Mouse (Mus musculus) heart, postnatal 0 days (tissue): ENCODE results near the gene Raf1. TPM values are rescaled to one million over a fixed set of nuclear protein-coding genes. Genes with fewer than 3 reads are reported as not detected.
A peak's percentile ranks its signal among the peaks of the same experiment; 100 is the strongest.

Experiments
- ATAC-seq: fragments of 200-750 bp; cut with Nextera tagmentation; 2 replicates; pipeline ENCODE4 v1.8.0; 2017; ENCODE audit warnings: low read depth, moderate number of reproducible peaks, moderate library complexity; ENCODE audit not compliant: insufficient read depth
- DNase-seq: peaks from one replicate; pipeline ENCODE4 v3.0.0-alpha.2; 2016; ENCODE audit warnings: low spot score
- H3K27ac ChIP-seq: fragments of 300-500 bp; sonication (generic); 2 replicates; pipeline ENCODE4 v1.5.1; 2014; ENCODE audit warnings: low read depth, mild to moderate bottlenecking
- H3K27me3 ChIP-seq: fragments of 300-500 bp; sonication (generic); 2 replicates; pipeline ENCODE4 v1.6.1; 2014; ENCODE audit warnings: low read length, mixed read lengths; ENCODE audit not compliant: control insufficient read depth, insufficient read depth
- H3K36me3 ChIP-seq: fragments of 300-500 bp; sonication (generic); replicated peaks from 2 replicates; pipeline ENCODE4 v1.6.1; 2014; ENCODE audit warnings: low read length, mixed read lengths; ENCODE audit not compliant: control insufficient read depth, insufficient read depth
- H3K4me1 ChIP-seq: fragments of 300-500 bp; sonication (generic); 2 replicates; pipeline ENCODE4 v1.6.1; 2014; ENCODE audit warnings: antibody characterized with exemption; ENCODE audit not compliant: control insufficient read depth, insufficient read depth
- H3K4me2 ChIP-seq: fragments of 300-500 bp; sonication (generic); 2 replicates; pipeline ENCODE4 v1.6.1; 2014; ENCODE audit warnings: low read depth, mild to moderate bottlenecking, low read length, moderate library complexity
- H3K4me3 ChIP-seq: fragments of 300-500 bp; sonication (generic); 2 replicates; pipeline ENCODE4 v1.5.1; 2014; ENCODE audit warnings: low read depth, low read length
- H3K9ac ChIP-seq: fragments of 300-500 bp; sonication (generic); replicated peaks from 2 replicates; pipeline ENCODE4 v1.6.1; 2014; ENCODE audit warnings: low read depth, low read length, mixed read lengths
- H3K9me3 ChIP-seq: fragments of 300-500 bp; sonication (generic); replicated peaks from 2 replicates; pipeline ENCODE4 v1.6.1; 2016; ENCODE audit warnings: low read length; ENCODE audit not compliant: control insufficient read depth
- CTCF ChIP-seq: IDR thresholded peaks from 2 replicates; pipeline ENCODE4 v1.5.1; 2016; ENCODE audit warnings: antibody characterized with exemption, control low read depth, low read depth
- EP300 ChIP-seq: IDR thresholded peaks from 2 replicates; pipeline ENCODE4 v1.6.1; 2016; ENCODE audit warnings: antibody characterized with exemption, low read depth
- WGBS: fragments of 180-500 bp; shearing (Covaris S2); extraction: QIAGEN DNeasy Blood & Tissue Kit; methylation state at CpG from one replicate; pipeline ENCODE4 v1.1.7; 2014; 5-methylcytosine and 5-hydroxymethylcytosine counted together
- polyA plus RNA-seq: library from polyadenylated mRNA; unstranded; fragments of >200 nt; fragmentation: Nextera tagmentation; extraction: Ambion mirVana; gene quantifications from 2 replicates; pipeline ENCODE4 v1.2.1, GENCODE M21; 2015
- total RNA-seq: library from RNA; depleted of rRNA; stranded (reverse); fragments of >200 nt; gene quantifications from 2 replicates; pipeline ENCODE4 v1.2.3, GENCODE M21; 2014; ENCODE audit warnings: low replicate concordance

Gene Raf1
- total and polyA plus RNA-seq, 2 experiments from 2014 or later = 72.3 to 182 TPM

DNA sequence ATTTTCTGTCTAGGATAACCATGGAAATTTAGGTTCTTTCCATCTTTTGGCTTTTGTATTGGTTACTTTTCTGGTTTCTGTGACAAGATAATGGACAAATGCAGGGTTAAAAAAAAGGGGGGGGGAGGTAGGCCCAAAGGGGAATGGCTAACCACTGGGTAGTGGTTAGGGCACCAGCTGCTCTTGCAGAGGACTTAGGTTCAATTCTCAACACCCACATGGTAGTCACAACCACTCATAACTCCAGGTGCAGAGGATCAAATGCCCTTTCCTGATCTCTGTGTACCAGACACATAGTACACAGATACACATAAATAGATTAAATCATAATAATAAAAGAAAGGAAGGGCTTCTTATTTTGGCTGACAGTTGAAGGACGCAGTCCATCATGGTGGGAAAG is 1.6 kb upstream of the Raf1 start:
- ATAC-seq = no peak
- 100% methylated on average over 1 of the region's 1 CpGs for WGBS
- no peak overlapping the region for H3K4me3 ChIP-seq

DNA sequence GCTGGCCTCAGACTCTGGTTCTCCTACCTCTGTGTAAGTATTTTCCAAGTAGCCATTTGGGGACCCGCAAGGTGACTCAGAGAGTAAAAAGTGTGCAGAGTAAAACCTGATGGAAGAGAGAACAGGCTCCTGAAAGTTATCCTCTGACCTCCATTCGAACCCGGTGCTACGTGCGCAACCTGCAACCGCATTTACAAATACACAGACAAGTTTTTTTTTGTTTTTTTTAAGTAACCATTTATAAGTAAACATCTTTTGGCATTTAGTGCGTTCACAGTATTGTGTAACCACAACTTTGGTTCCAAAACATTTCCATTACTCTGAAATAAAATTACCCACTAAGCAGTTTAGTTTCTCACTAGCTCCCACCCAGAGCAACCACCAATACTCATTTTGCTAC is 1.0 kb upstream of the Raf1 start:
- Histone ChIP-seq H3K9me3 (no peaks in the 10 kb centered on the region), H3K27ac (no peak overlapping the region), H3K4me3 (peak overlapping the region; percentile 89; the same call in 1 of the 2 replicates)

More for the DNA sequence above, 1.6 kb upstream of the Raf1 start:
- no peak for TF ChIP-seq CTCF
- TF ChIP-seq EP300 = no peak
- Histone ChIP-seq H3K4me2 (no peak overlapping the region), H3K9me3 (no peaks in the 10 kb centered on the region), H3K36me3 (no peaks in the 10 kb centered on the region), H3K4me1 (peaks cover 24% of the 10 kb centered on the region; the same call in 1 of the 2 replicates), H3K27me3 (no peaks in the 10 kb centered on the region), H3K27ac (no peak overlapping the region), H3K9ac (no peak overlapping the region)
- DNase-seq = no peak

GRCm38 (mm10) chr6:115675508-115676336 is 713 bp downstream of the Raf1 start:
- peak overlapping the region; percentile 97 for H3K4me2 ChIP-seq
- no peaks in the 10 kb centered on the region for H3K36me3 ChIP-seq
- peaks cover 26% of the 10 kb centered on the region; the same call in 1 of the 2 replicates for H3K4me1 ChIP-seq
- TF ChIP-seq EP300 = no peak
- TF ChIP-seq CTCF = no peak
- peak overlapping the region; percentile 98 for H3K27ac ChIP-seq
- no peaks in the 10 kb centered on the region for H3K27me3 ChIP-seq
- no peaks in the 10 kb centered on the region for H3K9me3 ChIP-seq
- DNase-seq (peak; percentile 55), ATAC-seq (peak; percentile 52)
- WGBS = under 1% methylated on average over 49 of the region's 53 CpGs
- peak overlapping the region; percentile 89 for H3K4me3 ChIP-seq
- peak overlapping the region; percentile 98 for H3K9ac ChIP-seq

More for the DNA sequence above, 1.0 kb upstream of the Raf1 start:
- H3K4me2 ChIP-seq = peak overlapping the region; percentile 97; the same call in 1 of the 2 replicates
- WGBS = 96% methylated on average over 7 of the region's 7 CpGs
- H3K9ac ChIP-seq = no peak overlapping the region
- H3K4me1 ChIP-seq = peaks cover 30% of the 10 kb centered on the region; the same call in 1 of the 2 replicates
- no peak for TF ChIP-seq EP300
- TF ChIP-seq CTCF = no peak
- H3K27me3 ChIP-seq = no peaks in the 10 kb centered on the region
- ATAC-seq (no peak), DNase-seq (no peak)
- no peaks in the 10 kb centered on the region for H3K36me3 ChIP-seq

DNA sequence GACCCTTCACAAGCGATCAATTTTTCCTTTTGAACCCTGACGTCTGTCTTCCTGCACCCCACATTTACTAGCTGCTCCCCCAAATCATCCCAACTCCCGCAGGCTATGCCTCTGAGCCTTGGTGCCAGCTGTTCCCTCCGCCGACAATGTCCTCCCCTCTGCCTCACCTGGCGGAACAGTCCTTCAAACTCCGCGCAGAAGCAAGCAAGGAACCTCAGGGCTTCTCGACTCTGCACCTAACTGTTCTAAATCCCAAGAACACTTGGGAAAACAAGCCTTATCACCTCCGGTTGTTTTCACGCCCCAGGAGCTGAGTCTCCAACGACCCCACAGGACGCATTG is 1.3 kb downstream of the Raf1 start:
- Histone ChIP-seq H3K9me3 (no peaks in the 10 kb centered on the region), H3K4me2 (peak overlapping the region; percentile 97), H3K36me3 (no peaks in the 10 kb centered on the region), H3K27me3 (no peaks in the 10 kb centered on the region), H3K4me1 (peaks cover 26% of the 10 kb centered on the region; the same call in 1 of the 2 replicates), H3K9ac (peak overlapping the region; percentile 98), H3K27ac (peak overlapping the region; percentile 98), H3K4me3 (peak overlapping the region; percentile 89)
- peak; percentile 36 for DNase-seq
- ATAC-seq = no peak
- 0% methylated on average over 13 of the region's 13 CpGs for WGBS
- TF ChIP-seq EP300 (no peak), CTCF (no peak)

GRCm38 (mm10) chr6:115674316-115674715 is 2.1 kb downstream of the Raf1 start:
- H3K27me3 ChIP-seq = no peaks in the 10 kb centered on the region
- H3K36me3 ChIP-seq = no peaks in the 10 kb centered on the region
- H3K4me1 ChIP-seq = peaks cover 26% of the 10 kb centered on the region; the same call in 1 of the 2 replicates
- peak overlapping the region; percentile 89 for H3K4me3 ChIP-seq
- WGBS = 9% methylated on average over 2 of the region's 2 CpGs
- H3K9me3 ChIP-seq = no peaks in the 10 kb centered on the region
- peak overlapping the region; percentile 98 for H3K9ac ChIP-seq
- ATAC-seq = no peak
- H3K27ac ChIP-seq = peak overlapping the region; percentile 98
- peak overlapping the region; percentile 97 for H3K4me2 ChIP-seq
- DNase-seq = no peak
- no peak for TF ChIP-seq CTCF

DNA sequence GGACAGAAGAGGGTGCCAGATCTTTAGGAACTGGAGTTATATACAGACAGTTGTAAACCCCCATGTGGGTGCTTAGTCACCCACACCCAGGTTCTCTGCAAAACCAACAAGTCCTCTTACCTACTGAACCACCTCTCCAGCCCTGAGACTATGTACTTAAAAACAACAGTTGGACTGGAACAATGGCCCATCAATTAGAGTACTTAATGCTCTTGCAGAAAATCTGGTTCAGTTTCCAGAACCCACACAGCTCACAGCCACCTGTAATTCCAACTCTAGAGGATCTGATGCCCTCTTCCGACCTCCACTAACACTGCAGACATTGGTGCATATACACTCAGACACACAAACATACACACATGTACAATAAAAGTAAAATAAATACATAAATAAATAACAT is 3.7 kb downstream of the Raf1 start:
- H3K9me3 ChIP-seq = no peaks in the 10 kb centered on the region
- no peaks in the 10 kb centered on the region for H3K27me3 ChIP-seq
- no peak for TF ChIP-seq CTCF
- TF ChIP-seq EP300 = no peak
- H3K27ac ChIP-seq = no peak overlapping the region
- no peak for DNase-seq
- no peak overlapping the region for H3K4me2 ChIP-seq
- 93% methylated on average over 1 of the region's 1 CpGs for WGBS
- no peaks in the 10 kb centered on the region for H3K36me3 ChIP-seq
- H3K9ac ChIP-seq = no peak overlapping the region
- H3K4me3 ChIP-seq = no peak overlapping the region
- peaks cover 34% of the 10 kb centered on the region for H3K4me1 ChIP-seq
- no peak for ATAC-seq
